Mouse (Mus musculus) CD8-positive naive resting alpha-beta T cell, adult 57 days (primary cell): Measurements from ENCODE around the gene Nlrp4e. TPM values are rescaled to one million over a fixed set of nuclear protein-coding genes. Genes with fewer than 3 reads are reported as not detected.

Experiments used
- total RNA-seq: library from RNA; stranded (reverse); gene quantifications from one replicate; pipeline ENCODE4 v1.2.4, GENCODE M21; 2023

The Nlrp4e gene
- not detected for total RNA-seq

DNA sequence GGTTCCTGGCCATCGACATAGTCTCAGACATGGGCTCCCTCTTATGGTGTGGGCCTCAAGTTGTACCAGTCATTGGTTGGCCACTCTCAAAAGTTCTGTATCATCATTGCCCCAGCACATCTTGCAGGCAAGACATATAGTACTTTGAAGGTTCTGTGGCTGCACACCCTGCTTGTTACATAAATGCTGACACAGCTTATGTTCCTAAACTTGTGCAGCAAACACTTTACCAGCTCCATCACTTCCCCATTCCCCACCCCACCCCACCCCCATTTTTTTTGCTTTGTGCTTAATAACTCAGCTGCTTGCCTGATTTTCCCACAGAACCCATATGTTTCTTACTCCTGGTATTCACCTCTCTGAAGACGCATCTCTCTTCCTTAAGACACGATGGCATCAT is at the start of gene Nlrp4e:
Nlrp4e (plus strand) TSS at position 301 of the 400 bp plus-strand sequence.

DNA sequence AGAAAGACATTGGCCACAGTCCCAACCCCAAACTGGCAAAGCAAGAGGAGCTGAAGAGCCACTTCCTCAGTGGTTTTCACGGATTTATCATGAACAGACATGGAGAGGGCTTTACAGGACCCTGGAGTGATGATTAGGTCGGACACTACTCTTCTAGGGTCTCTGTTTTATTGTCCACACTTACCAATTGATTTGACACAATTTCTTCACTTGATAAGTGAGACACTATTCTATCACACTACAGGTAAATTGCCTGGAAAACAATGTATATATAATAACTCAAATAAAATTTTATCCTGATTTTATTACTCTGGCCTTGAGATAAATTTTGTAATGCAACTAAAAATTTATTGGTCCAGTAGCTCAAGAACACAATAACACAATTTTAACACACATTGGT is 49.4 kb upstream of the Nlrp4e start, which contains the start of gene Vmn1r166:
Vmn1r166 (minus strand) TSS at position 101 of the 400 bp plus-strand sequence.

DNA sequence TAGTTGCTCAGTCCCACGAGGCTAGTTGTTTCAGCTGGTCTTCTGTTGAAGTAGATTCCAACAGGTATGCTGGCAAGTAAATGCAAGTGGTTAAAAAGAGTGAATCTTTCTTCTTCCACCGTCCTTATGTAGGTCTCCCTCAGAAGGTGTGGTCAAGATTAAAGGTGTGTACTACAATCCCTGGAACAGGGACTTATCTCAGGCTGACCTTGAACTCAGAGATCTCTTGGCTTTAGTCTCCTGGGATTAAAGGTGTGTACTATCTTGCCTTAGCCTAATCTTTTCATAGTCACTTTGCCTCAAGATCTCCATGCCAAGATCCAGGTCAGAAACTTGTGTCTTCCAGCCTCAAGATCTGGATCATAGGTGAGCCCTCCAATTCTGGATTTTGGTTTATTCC is 22.2 kb upstream of the Nlrp4e start, which contains the start of gene Gm6902:
Gm6902 (minus strand) TSS at position 101 of the 400 bp plus-strand sequence.

DNA sequence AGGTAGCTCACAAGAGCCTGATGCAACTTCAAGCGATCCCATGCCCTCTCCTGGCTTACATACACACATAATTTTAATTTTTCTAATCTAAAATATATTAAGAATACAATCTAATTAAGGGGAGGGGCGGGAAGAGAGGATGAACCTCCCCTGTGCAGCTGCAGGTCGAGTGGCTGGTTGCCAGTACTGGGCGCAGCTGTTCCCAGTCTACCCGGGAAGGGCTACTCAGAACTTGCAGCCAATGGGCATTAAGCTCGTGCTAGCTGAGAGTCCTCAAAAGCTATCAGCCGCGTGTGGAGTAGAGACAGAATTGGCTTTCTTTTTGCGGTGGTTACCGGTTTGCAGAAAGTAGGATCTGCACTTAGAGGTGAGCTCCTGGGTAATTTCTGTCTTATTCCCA is 84.6 kb downstream of the Nlrp4e start, which contains the start of gene Nlrp5:
Nlrp5 (plus strand) TSS at position 301 of the 400 bp plus-strand sequence.

Other genes starting within 250 kb of the Nlrp4e start
- gene Vmn1r163, start 245.7 kb upstream of the Nlrp4e start, total RNA-seq, result not detected
- gene Gm8720, start 233.7 kb upstream of the Nlrp4e start, total RNA-seq, result not detected
- not detected for gene Gm10662, start 156.7 kb upstream of the Nlrp4e start, total RNA-seq
- not detected for gene Vmn1r165, start 83.9 kb upstream of the Nlrp4e start, total RNA-seq
- not detected for gene Vmn1r166, start 49.5 kb upstream of the Nlrp4e start, total RNA-seq
- not detected for gene Gm6902, start 22.3 kb upstream of the Nlrp4e start, total RNA-seq
- gene Nlrp5, start 84.7 kb downstream of the Nlrp4e start, total RNA-seq, result not detected
- gene Vmn1r167, start 206.0 kb downstream of the Nlrp4e start, total RNA-seq, result not detected
- gene Vmn1r168, start 238.5 kb downstream of the Nlrp4e start, total RNA-seq, result not detected